Mouse (Mus musculus): ENCODE results near the gene Entpd7.

DNA sequence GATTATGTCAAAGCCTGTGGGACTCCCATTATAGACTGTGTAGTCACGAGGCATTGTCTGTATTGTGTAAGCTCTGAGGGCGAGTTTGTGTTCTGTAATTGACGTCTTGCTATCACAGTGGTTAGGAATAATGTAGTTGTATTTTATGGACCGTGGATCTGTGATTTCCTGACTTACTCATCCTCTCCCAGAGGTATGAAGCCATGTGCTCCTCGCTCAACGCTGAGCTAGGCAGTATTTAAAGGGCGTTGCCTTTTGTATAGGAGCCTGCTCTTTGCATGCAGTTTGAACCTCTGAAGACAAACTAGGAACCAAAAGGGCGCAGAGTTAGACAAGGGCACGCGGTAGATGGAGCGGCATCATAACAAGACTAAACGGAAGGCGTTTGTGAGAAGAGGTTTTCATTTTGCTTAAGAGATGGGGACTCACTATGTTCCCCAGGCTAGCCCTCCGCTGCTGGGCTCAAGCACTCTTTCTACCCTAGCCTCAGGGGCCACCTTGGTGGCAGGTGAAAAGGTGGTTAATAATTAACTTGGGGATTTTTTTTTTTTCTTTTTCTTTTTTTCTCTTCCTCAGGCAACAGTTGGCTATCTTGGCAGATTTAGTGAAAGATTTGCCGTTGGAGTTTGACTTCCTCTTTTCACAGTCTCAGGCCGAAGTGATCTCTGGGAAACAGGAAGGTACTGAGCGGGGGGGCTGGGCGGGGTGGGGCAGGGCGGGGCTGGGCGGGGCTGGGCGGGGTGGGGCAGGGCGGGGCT lies 21.9 kb downstream of the Entpd7 start:
- no peak for TF ChIP-seq CTCF (conservative IDR thresholded peaks at IDR 0.05; ENCODE audit: low read length)
- TF ChIP-seq POU5F1 (IDR thresholded peaks at IDR 0.05; ENCODE audit: borderline replicate concordance, low read length), result no peak

Measured in E14TG2a.4 (cell line).